Mouse (Mus musculus) adrenal gland, adult 2 months (tissue): ENCODE data around the gene Slk. TPM values are rescaled to one million over a fixed set of nuclear protein-coding genes. Genes with fewer than 3 reads are reported as not detected.
"Not testable (repeated sequence)": the region's sequence is repeated elsewhere in the genome, so short reads cannot be mapped to it uniquely, and the experiment has no call there.

ENCODE experiments used
- DNase-seq: peaks from one replicate; pipeline ENCODE4 v3.0.0; 2021
- polyA plus RNA-seq: library from polyadenylated mRNA; depleted of rRNA; stranded (reverse); fragments of >200 nt; gene quantifications from 2 replicates; pipeline ENCODE4 v1.2.3, GENCODE M21; 2012
- total RNA-seq, 2 experiments: library from RNA; stranded (reverse); gene quantifications; 2 replicates each; pipeline ENCODE4 v1.2.3; 2021

The Slk gene
- total and polyA plus RNA-seq, 3 experiments, result 3.1 to 44.1 (median 35.6) TPM

- no peak for DNase-seq
Observed at GRCm38 (mm10) chr19:47570042-47570441, 9.4 kb upstream of the Slk start.

- DNase-seq, result not testable (repeated sequence)
Observed at GRCm38 (mm10) chr19:47571981-47572380, 7.5 kb upstream of the Slk start.

GRCm38 (mm10) chr19:47573718-47574117, 5.8 kb upstream of the Slk start:
- DNase-seq, result no peak

- DNase-seq, result no peak
Observed at GRCm38 (mm10) chr19:47578581-47579224, 775 bp upstream of the Slk start.

- DNase-seq, result peak; percentile 56
Observed at GRCm38 (mm10) chr19:47579788-47580631, 532 bp downstream of the Slk start.

- no peak for DNase-seq
Observed at GRCm38 (mm10) chr19:47585772-47586171, 6.3 kb downstream of the Slk start.

- no peak for DNase-seq
Observed at GRCm38 (mm10) chr19:47587009-47587408, 7.5 kb downstream of the Slk start.

GRCm38 (mm10) chr19:47608513-47608912, 29.0 kb downstream of the Slk start:
- no peak for DNase-seq

- DNase-seq, result no peak
Observed at GRCm38 (mm10) chr19:47613442-47613841, 34.0 kb downstream of the Slk start.

GRCm38 (mm10) chr19:47621478-47621877, 42.0 kb downstream of the Slk start:
- no peak for DNase-seq

- no peak for DNase-seq
Observed at GRCm38 (mm10) chr19:47624940-47625711, 45.6 kb downstream of the Slk start.

- DNase-seq, result no peak
Observed at GRCm38 (mm10) chr19:47627450-47627849, 48.0 kb downstream of the Slk start.

GRCm38 (mm10) chr19:47629068-47629467, 49.6 kb downstream of the Slk start:
- DNase-seq, result no peak

- no peak for DNase-seq
Observed at GRCm38 (mm10) chr19:47630381-47630780, 50.9 kb downstream of the Slk start.

GRCm38 (mm10) chr19:47631799-47632198, 52.3 kb downstream of the Slk start:
- DNase-seq, result no peak

- DNase-seq, result no peak
Observed at GRCm38 (mm10) chr19:47635380-47635779, 55.9 kb downstream of the Slk start.

- no peak for DNase-seq
Observed at GRCm38 (mm10) chr19:47643910-47644309, 64.4 kb downstream of the Slk start.

GRCm38 (mm10) chr19:47645583-47645982, 66.1 kb downstream of the Slk start:
- no peak for DNase-seq

GRCm38 (mm10) chr19:47646508-47647120, 67.1 kb downstream of the Slk start:
- no peak for DNase-seq

- DNase-seq, result no peak
Observed at GRCm38 (mm10) chr19:47649071-47649470, 69.6 kb downstream of the Slk start.

- no peak for DNase-seq
Observed at GRCm38 (mm10) chr19:47650366-47651159, 71.1 kb downstream of the Slk start.

- DNase-seq, result no peak
Observed at GRCm38 (mm10) chr19:47651160-47651480, 71.6 kb downstream of the Slk start.
